Mouse (Mus musculus) heart, adult 18-20 months (tissue): ENCODE measurements around the gene Rpl23. TPM values are rescaled to one million over a fixed set of nuclear protein-coding genes. Genes with fewer than 3 reads are reported as not detected.
A peak's percentile ranks its signal among the peaks of the same experiment; 100 is the strongest.

Experiments used
- DNase-seq, 2 experiments: peaks; one replicate each; pipeline ENCODE4 v3.0.0; 2021 to 2022; ENCODE audit warnings: mixed read lengths in 1 of 2
- long read RNA-seq, 2 experiments: library from polyadenylated mRNA; stranded (forward); transcript quantifications; one replicate each; pipeline ENCODE4 v2.0.0; 2021
- total RNA-seq, 2 experiments: library from RNA; stranded (reverse); gene quantifications; 2 replicates each; pipeline ENCODE4 v1.2.3; 2021

Rpl23 gene
- total RNA-seq: 100 to 1,000 TPM; 505 to 584 TPM
- long read RNA-seq, experiment 1, transcript Rpl23-203 (2 exons, 480 nt): minor isoform, 14 of 250 reads
- long read RNA-seq, experiment 1, transcript Rpl23-201 (5 exons, 1,059 nt): major isoform, 174 of 250 reads
- long read RNA-seq, experiment 1, partial matches to known transcripts: 38 of 250 reads
- long read RNA-seq, experiment 1, other reads (novel, unspliced or antisense): 24 of 250 reads
- long read RNA-seq, experiment 2, transcript Rpl23-203 (2 exons, 480 nt): minor isoform, 18 of 220 reads
- long read RNA-seq, experiment 2, transcript Rpl23-201 (5 exons, 1,059 nt): major isoform, 155 of 220 reads
- long read RNA-seq, experiment 2, partial matches to known transcripts: 46 of 220 reads
- long read RNA-seq, experiment 2, other reads (novel, unspliced or antisense): 1 of 220 reads

DNA sequence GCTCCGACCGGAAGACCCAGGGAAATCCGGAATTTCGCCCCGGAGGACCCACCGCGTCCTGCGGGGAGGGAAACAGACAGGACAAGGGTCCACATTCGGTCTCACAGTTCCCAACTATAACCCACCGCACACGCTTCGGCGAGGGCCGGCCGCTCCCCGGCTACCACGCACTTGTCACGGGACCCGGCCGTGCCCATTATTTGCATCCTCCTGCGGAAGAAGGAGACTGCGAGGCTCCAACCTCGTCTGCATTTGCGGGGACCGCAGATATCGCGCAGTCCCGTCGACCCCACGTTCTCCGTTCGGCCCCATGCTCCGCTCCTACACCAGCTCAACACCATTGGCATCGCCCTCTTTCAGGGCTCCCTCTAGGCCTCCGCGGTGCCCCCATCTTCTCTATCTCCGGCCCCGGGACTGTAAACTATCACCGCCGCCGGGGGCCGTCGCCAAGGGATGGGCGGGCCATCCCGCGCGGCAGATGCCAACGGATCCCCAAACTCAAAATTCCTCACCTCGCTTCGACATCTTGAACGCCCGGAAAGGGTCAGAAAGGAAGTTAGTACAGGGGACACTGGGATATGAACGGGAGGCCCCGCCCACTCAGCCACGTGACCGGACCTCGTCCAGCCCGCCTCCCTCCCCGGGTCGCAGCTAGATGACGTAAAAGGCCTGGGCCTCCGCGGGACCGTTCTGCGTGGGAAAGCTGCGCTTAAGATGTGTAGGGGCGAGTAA is at the start of gene Rpl23:
Rpl23 (minus strand) TSS at position 606 of the 732 bp plus-strand sequence.
- peak; percentile 99 to 100 for DNase-seq

DNA sequence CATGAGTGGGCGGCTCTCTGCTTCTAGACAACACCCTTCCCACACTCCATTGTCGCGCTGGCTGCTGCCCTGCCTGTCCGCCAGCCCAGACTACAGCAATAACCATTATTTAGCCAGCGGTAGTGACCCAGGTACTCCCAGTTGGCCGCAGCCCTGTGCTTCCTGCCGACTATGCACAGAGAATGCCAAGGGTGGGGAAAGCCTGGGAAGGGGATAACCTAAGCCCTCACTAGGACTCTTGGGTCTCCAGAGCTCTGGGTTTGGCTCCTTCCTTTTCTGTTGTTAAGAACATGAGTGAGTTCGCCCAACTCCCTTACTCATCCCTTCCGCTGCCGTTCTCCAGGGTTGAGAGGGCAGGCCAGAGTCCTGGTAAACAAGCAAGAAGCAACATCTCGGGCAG is 49.8 kb upstream of the Rpl23 start:
- DNase-seq: peak; percentile 56 to 69

DNA sequence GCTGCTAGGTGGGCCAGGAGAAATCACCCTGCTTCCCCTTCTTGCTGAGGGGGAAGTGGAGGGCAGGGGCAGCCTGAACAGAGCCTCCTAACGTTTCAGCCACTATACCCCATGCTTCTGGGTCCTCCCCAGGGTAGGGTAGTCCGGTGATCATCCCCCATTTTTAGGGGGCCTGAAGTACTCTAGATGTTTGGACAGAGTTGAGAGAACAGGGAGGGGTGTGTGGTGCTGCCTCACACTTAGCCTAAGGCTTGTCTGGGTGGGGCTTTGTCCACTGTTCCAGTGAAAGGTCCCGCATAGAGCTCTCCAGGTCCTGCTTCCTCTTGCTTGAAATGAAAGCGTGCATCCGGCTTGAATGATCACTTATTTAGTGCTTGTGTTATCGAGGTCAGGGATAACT is 48.3 kb upstream of the Rpl23 start:
- DNase-seq: peak in 1 of 2 experiments; percentile 13

DNA sequence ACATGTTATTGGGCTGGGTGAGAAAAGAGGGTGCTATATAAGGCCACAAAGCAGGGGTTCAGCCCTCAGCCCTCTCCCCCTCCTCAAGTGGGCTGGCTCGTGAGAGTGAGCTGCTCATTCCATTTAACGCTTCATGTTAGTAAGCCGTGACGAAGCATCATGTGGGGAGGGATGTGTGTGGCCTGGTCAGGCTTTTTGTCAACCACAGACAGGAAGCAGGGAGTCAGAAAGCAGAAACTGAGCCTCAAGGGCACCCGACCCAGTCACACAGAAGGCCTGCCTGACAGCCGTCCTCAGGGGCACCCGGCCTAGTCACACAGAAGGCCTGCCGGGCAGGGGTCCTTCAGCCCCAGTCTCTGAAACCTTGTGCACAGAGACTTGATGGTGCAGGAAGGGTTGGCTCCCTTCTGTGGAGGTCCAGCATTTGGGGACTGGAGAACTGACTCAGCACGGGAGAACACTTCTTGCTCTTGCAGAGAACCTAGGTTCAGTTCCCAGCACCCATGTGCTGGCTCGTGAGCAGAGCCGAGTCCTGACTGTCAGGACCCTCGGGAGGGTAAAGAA is 47.8 kb upstream of the Rpl23 start:
- peak in 1 of 2 experiments; percentile 25 for DNase-seq

DNA sequence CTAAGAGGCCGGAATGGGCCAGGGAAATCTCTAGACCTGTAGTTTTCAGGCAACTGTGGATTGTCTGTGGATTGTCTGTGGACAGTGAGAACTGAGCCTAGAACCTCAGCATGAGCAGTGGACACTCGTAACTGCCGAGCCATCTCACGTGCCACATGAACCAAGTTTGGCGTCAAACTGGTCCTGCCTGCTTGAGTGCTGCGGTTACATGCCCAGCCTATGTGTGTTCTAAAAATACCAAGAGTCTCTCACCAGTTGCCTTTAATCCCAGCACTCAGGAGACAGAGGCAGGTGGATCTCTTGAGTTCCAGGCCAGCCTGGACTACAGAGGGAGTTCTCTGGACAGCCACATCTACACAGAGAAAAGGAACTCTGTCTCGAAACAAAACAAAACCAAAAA is 47.1 kb upstream of the Rpl23 start:
- peak in 1 of 2 experiments; percentile 6 for DNase-seq

DNA sequence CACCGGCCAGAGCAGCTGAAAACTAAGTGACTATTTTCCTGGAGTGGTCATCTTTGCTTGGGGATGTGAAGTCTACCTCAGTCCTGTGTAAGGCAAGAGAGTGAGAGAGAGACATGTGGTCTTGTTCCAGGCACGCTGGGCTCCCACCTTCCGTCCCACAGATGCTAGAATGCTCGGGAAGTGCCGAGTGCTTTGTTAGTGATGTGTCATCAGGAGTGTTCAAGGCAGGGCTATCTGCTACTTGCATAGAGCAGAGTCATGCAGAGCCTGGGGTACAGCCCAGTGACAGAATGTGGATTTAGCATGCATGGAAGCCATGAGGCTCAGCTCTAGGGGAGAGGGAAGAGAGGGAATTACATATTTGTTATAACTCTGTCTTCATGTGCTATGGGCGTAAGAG is 45.4 kb upstream of the Rpl23 start:
- DNase-seq: peak in 1 of 2 experiments; percentile 2

DNA sequence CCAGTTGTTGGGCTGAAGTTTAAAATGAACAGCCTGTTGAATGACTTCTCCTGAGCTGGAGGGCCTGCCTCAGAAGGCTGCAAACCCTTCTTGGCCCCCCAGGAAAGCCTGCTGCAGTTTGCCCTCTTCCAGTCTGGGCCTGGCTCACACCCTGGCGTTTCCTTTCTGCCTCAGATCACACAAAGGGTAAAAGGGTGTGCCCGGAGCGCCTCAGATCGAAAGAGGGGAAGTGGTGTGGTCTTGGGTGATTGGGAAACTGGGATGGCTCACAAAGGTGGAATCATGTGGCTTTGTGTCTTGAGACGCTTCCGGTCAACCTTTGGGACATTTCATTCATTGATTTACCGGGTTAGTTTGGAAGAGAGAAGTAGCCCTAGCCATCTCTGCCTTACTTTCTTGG is 44.2 kb upstream of the Rpl23 start:
- DNase-seq: no peak

DNA sequence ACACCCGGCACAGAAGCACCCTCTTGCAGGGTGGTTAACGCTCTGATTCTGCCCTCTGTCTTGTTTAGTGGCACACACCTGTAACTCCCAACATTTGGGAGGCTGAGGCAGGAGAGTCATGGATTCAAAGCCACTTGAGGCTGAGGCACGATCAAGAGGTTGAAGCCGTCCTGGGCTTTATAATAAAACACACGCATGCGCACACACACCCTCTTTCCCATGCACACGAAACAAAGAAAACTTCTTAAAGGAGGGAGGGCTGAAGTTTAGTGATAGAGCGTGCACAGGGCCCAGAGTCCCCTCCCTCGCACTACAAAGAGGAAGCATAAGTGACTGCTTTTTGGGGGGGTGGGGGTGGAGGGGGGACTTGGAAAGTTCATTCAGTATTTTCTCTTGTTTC is 43.7 kb upstream of the Rpl23 start:
- no peak for DNase-seq

DNA sequence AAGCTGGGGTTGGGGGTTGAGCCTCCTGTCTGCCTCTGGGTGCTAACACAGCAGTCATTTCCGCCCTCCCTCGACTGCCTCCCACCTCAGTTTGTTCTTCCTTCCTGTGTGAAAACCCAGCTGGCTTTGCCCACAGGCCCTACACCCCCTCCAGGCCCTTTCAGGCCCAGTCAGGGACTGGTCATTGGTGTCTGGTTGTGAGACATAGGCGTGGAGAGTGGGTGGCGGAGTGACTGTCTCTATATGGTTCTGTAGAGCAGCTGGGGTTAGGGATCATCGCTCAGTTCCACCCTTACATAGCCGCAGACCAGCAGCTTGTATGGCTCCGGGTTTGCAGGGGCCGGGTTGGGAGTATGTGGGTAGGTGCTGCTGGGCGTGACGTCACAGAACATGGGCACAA is 43.1 kb upstream of the Rpl23 start:
- DNase-seq: no peak

DNA sequence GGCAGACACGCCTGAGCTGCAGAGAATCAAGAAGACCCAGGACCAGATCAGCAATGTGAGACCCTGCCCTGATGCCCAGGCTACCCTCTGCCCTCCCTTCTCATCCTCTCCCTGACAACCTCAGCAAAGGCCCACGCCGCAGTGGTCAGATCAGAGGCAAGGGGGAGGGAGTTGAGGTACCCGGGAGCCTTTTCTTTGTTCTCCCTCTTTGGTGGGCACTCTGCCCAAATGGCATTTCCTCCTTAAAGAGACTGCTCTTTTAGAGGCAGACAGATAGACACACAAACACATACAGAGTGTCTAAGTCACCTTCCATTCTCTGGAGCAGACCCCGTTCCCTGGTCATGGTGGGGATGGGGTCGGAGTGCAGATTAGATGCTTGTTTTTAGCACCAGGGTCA is 42.7 kb upstream of the Rpl23 start:
- DNase-seq: no peak

DNA sequence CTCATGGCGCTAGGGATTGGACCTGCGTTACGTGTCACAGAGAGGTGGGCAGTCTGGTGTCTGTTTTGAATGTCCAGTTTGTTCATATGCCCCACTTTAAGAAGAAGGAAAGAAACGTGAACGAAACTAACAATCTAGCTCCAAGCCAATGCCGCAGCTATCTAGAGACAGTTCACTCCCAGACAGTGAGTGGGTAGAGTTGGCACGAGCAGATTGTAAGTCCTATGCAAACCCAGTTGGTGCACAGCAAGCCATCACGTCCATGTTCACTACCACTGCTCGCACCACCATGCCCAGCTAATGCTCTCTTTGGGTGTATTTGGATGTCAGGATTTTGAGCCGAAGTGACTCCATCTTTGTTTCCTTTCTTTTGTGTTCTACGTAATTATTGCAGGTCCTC is 41.9 kb upstream of the Rpl23 start:
- no peak for DNase-seq

DNA sequence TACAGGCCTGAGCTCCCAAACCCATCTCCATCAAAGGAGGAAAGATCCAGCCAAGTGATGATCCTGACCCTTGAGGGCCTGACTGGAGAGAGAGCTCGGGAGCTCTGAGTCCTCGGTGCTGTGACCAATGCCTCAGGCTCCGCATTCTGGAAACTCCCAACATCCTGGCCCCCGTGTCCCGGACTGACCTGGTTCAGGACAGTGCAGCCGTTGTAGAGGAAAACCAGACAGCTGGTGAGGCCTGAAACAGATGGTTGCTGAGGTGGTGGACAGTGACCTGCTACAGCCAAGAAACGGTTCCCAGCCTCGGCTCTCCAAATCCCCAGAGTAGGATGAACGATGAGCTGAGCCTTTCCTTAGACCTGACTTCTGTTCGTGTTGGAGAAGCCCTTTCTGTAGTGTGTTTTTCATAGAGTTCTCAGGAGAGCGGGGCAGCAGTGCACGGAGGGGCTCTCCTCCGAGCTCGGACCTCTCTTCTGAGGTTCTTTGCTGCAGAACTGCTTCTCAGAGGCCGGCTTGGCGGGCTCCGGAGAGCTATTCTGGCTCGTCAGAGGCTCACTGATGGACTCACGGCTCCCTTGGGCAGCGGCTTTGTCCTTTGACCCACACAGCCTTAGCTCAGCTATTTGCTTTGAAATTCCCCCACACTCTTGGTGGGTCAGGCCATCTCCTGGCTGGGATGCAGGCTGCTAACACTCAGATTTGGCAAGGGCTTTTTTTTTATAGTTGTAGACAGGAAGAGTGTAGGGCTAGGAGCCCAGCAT is 40.8 kb upstream of the Rpl23 start:
- peak in 1 of 2 experiments; percentile 66 for DNase-seq

DNA sequence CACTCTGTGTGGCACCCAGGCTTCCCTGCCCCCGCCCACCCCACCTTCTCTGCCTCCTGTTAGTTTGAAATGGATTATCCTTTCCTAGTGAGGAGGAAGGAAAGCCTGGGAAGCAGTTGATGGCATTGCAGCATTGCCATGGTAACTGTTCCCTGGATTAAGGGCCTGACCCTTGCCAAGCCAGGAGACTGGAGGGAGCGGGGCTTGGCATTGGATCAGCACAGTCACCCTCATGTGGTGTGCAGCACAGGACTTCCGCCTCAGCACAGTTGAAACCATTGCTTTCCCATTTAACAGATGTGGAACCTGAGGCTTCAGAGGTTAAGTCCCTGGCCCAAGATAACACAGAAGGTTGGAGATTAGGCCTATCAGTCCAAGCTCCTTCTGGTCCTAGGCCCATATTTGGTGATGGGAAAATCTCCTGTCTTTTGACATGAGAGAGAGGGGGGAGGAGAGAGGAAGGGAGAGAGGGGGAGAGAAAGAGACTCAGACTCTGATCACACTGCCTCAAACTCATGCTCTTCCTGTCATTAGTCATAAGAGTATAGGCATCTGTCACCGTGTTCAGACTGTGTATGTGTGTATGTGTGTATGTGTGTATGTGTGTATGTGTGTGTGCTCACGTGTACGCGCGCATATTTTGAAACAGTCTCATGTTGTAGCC is 39.3 kb upstream of the Rpl23 start:
- no peak for DNase-seq

DNA sequence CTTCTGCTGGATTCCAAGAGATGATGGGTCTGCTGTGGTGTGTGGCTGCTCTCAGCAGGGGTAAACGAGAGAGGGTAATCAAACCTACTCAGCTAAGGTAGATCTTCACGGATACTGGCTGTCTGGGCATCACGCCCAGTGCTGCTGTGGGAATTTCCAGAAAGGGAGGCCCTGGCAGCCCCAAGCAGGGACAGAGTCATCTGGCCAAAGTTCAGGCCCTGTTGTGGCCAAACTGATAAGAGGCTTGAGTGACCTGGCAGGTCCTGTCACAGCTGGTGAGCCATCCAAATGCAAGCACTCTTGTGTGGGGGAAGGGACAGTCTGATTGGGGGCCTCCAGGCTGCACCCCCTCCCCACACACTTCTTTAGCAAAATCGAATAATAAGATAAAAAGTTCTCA is 38.6 kb upstream of the Rpl23 start:
- peak; percentile 82 to 89 for DNase-seq

DNA sequence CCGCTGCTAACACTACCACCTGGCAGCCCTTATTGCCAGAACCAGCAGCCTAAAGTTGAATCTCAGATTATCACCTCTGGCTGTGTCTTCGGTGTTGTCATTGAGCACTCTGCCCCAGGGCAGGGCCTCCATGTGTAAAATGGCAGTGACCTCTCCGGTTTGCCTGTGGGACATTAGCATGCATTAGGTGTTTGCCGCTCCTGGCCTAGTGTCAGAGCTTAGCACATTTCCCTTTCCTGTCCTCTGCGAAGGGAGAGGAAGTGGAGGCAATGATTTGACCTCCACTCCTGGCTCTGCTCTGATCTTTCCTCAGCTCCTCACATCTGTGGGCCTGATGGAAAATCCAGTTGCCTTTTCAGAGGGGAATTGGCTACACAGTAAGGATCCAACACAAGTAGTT is 37.7 kb upstream of the Rpl23 start:
- peak in 1 of 2 experiments; percentile 78 for DNase-seq

DNA sequence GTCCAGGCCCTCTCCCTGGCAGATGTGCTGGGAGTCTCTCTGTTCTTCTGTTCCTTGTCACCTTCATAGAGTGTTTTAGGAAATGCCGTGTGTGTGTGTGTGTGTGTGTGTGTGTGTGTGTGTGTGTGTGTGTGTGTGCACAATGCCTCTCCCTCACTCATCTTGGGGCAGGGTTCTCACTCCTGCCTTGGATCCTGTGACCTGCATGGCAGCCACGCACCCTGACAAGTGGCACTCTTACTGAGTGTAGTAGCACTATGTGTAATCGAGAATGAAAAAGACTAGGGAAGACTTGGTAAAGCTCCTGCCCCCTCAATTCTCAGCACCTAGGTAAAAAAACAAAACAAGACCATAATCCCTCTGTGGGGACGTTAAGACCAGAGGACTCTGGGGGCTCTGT is 36.9 kb upstream of the Rpl23 start:
- DNase-seq: no peak

DNA sequence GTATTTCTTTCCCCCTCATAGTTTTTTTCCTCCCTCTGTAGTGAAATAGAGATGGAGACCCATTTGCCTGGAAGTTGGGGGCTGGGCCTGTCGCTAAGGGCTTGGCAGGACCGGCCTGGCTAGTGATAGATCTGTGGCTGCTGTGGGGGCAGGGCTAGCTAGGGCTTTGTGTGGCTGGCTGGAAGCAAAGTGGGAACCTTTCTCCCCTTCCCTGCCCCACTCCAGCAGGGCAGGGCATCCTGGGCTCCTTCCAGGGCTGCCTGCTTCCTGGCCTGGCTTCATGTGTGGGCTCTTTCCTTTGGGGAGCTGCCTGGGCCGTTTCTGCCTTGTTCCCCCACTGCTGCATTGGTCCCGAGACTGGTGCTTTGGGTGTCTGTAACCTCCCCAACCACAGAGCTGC is 36.3 kb upstream of the Rpl23 start:
- no peak for DNase-seq

DNA sequence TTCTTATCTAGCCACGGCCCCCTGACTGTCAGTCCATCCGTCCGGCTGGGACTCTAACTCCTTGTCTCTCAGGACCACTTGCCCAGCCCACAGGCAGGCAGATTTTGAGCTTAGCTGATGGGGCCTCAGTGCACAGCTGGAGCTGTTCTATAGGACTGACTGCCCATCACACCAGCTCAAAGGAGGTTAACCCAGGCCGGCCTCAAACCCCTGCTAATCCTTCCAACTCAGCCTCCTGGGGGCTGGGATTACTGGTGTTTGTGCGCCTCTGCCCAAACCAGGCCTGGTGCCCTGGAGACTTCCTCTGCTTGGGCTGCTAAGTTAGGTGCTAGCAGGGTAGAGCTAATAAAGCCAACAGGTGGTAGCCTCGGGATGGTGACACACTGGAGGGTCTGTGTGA is 35.8 kb upstream of the Rpl23 start:
- no peak for DNase-seq

DNA sequence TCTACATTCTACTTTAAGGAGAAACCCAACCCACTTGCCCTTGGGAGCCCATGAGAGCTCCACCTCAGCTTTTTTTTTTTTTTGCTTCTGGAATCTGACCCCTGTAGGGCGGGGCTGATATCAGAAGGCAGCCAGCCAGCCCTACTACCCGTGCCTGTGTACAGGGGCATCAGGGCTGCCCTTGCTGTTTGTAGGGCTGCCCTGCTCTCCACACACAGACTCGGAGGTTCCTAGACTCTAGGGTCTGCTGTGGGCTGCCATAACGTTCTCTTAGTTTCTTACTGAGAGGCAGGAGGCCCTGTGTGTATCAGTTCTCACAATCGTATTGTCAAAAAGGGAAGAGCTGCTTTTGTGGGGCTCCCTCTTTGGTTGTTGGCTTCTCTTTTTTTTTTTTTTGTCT is 35.1 kb upstream of the Rpl23 start:
- no peak for DNase-seq

DNA sequence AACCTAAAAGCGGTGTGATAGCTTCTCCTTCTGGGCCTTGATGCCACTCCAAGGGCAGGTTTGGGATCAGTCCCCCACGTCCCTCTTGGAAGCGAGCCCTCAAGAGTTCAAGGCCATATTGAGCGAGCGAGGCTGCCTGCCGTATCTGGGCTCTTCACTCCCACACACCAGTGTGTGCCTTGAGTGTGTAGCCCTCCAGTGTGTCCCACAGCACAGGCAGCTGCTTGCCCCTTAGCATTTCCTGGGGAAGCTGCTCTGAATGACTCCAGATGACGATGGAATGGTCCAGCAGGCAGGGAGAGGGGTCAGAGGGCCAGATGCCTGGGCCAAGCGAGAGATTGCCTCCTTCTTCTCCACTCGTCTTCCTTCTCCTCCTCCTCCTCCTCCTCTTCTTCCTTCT is 34.7 kb upstream of the Rpl23 start:
- no peak for DNase-seq

DNA sequence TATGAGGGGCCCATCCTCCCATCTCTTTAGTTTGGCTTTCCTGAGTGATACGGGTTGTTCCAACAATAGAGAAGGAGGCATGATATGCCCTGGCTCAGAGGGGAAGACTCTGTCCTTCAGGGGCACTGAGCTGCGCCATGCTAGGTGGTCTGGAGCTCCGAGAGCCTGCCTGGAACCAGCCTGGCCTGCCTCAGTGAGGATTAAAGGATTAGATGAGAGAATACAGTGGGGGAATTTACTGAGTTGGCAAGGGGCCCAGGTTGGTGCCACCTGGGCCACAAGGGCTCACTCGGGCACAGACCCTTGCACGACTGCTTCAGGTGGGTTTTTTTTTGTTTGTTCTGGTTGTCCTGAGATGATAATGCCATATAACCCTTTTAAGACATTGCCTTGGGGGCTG is 33.9 kb upstream of the Rpl23 start:
- DNase-seq: no peak

DNA sequence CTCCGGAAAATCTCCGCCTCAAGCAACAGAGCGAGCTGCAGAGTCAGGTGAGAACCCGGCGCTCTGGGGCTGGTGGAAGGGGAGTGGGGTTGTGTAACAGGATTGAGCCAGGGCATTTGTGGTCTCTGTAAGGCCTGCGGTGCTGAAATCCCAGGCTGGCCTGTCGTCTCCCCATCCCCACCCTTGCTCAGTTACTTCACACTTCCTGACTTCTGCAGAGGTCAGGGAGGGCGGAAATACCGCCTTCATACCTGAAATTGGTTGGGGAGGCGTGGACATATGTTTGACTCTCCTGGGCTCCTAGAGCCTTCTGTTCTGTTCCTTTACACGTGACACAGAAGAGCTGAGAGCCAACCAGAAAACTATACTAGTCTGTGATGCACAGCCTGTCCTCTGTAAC is 33.5 kb upstream of the Rpl23 start:
- DNase-seq: no peak
